Mouse (Mus musculus): ENCODE measurements around the gene Slc12a3.

DNA sequence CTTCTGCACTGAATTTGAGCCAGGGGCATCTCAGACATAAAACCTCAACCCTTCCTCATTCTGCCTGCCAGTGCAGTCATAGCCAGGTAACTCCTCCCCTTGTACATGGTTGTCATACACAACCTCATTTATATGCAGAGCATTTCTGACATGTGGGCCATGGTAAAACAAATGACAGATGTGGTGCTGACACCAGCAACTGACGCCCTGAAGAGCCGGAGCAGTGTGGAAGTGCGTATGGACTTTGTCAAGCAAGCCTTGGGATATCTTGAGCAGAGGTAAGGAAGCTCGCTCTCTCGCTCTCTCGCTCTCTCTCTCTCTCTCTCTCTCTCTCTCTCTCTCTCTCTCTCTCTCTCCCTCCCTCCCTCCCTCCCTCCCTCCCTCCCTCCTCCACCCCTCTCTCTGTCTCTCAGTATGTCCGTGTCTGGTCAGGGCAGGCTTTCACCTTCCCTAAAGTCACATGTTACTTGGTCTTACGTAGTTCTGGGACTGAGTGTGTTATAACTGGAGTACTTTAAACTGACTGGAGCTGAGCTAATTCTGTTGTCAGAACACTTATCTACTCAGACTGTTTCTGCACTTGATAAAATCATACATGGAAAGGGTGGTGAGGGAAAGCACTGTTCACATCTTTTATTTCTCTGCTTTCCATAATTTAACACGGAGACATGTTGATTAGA, 32.5 kb upstream of the Slc12a3 start:
- TF ChIP-seq POLR2A (IDR thresholded peaks at IDR 0.05; ENCODE audit: extremely low read depth, insufficient read depth, low read length) (no peak), CTCF (IDR thresholded peaks at IDR 0.05; ENCODE audit: low read depth, low read length) (no peak)

Data from liver, adult 2 months (tissue).